Mouse (Mus musculus) limb, embryonic 11.5 days (tissue): Measurements from ENCODE around the gene Prodh2. TPM values are rescaled to one million over a fixed set of nuclear protein-coding genes. Genes with fewer than 3 reads are reported as not detected.

Experiments used
- microRNA-seq: library from miRNA; unstranded; fragments of <30 nt; microRNA quantifications from one replicate; pipeline ENCODE4, GENCODE M21; 2016
- polyA plus RNA-seq: library from polyadenylated mRNA; unstranded; fragments of >200 nt; fragmentation: Nextera tagmentation; extraction: Ambion mirVana; gene quantifications from 2 replicates; pipeline ENCODE4 v1.2.1, GENCODE M21; 2014

Prodh2 gene
- polyA plus RNA-seq, 1 experiment from 2014 or later = not detected

Small RNAs within 50 kb of the gene (microRNA-seq; reads per million reads assigned to microRNA genes)
- 0.92 reads per million for gene Gm38670

Other genes starting within 250 kb of the Prodh2 start
- gene Thap8, start 213.5 kb upstream of the Prodh2 start, polyA plus RNA-seq = 0.16 and 0.19 TPM in 2 replicates
- gene Wdr62, start 213.2 kb upstream of the Prodh2 start, polyA plus RNA-seq = 10.4 and 14.9 TPM in 2 replicates
- gene Clip3, start 201.9 kb upstream of the Prodh2 start, polyA plus RNA-seq = 64.7 and 70.0 TPM in 2 replicates
- gene Alkbh6, start 184.9 kb upstream of the Prodh2 start, polyA plus RNA-seq = 93.7 and 97.6 TPM in 2 replicates
- 72.3 and 75.3 TPM in 2 replicates for gene Syne4, start 178.8 kb upstream of the Prodh2 start, polyA plus RNA-seq
- gene E130208F15Rik, start 171.9 kb upstream of the Prodh2 start, polyA plus RNA-seq = not detected in 2 replicates
- gene Sdhaf1, start 169.7 kb upstream of the Prodh2 start, polyA plus RNA-seq = 21.6 TPM in 2 replicates
- gene Lrfn3, start 130.8 kb upstream of the Prodh2 start, polyA plus RNA-seq = 4.9 and 5.0 TPM in 2 replicates
- gene Tyrobp, start 79.9 kb upstream of the Prodh2 start, polyA plus RNA-seq = 8.4 and 12.6 TPM in 2 replicates
- gene Hcst, start 73.8 kb upstream of the Prodh2 start, polyA plus RNA-seq = 0.39 TPM in 1 of 2 replicates, not detected in the other
- gene Nfkbid, start 71.9 kb upstream of the Prodh2 start, polyA plus RNA-seq = 0.96 and 1.4 TPM in 2 replicates
- gene Aplp1, start 48.1 kb upstream of the Prodh2 start, polyA plus RNA-seq = 16.6 and 18.0 TPM in 2 replicates
- gene Kirrel2, start 35.9 kb upstream of the Prodh2 start, polyA plus RNA-seq = 0.13 TPM in 1 of 2 replicates, not detected in the other
- 0.15 TPM in 1 of 2 replicates, not detected in the other for gene Nphs1, start 35.3 kb upstream of the Prodh2 start, polyA plus RNA-seq
- gene Arhgap33, start 41.4 kb downstream of the Prodh2 start, polyA plus RNA-seq = 12.1 and 12.9 TPM in 2 replicates
- 6.1 and 6.9 TPM in 2 replicates for gene Hspb6, start 58.6 kb downstream of the Prodh2 start, polyA plus RNA-seq
- 20.0 and 21.9 TPM in 2 replicates for gene Proser3, start 58.7 kb downstream of the Prodh2 start, polyA plus RNA-seq
- gene Lin37, start 66.2 kb downstream of the Prodh2 start, polyA plus RNA-seq = 40.6 and 46.9 TPM in 2 replicates
- gene U2af1l4, start 69.7 kb downstream of the Prodh2 start, polyA plus RNA-seq = 91.9 and 100 TPM in 2 replicates
- gene Gm49396, start 69.7 kb downstream of the Prodh2 start, polyA plus RNA-seq = 6.0 and 6.8 TPM in 2 replicates
- gene Psenen, start 70.0 kb downstream of the Prodh2 start, polyA plus RNA-seq = 105 and 123 TPM in 2 replicates
- gene Igflr1, start 71.8 kb downstream of the Prodh2 start, polyA plus RNA-seq = 3.2 and 3.5 TPM in 2 replicates
- gene Kmt2b, start 95.1 kb downstream of the Prodh2 start, polyA plus RNA-seq = 11.9 and 14.1 TPM in 2 replicates
- gene Zbtb32, start 105.3 kb downstream of the Prodh2 start, polyA plus RNA-seq = 0.43 TPM in 1 of 2 replicates, not detected in the other
- 3.6 and 3.8 TPM in 2 replicates for gene Upk1a, start 119.2 kb downstream of the Prodh2 start, polyA plus RNA-seq
- 801 and 830 TPM in 2 replicates for gene Cox6b1, start 132.5 kb downstream of the Prodh2 start, polyA plus RNA-seq
- 0.19 and 0.43 TPM in 2 replicates for gene Etv2, start 142.2 kb downstream of the Prodh2 start, polyA plus RNA-seq
- gene Rbm42, start 156.7 kb downstream of the Prodh2 start, polyA plus RNA-seq = 125 and 126 TPM in 2 replicates
- gene Haus5, start 171.4 kb downstream of the Prodh2 start, polyA plus RNA-seq = 62.1 and 67.3 TPM in 2 replicates
- gene Pmis2, start 178.0 kb downstream of the Prodh2 start, polyA plus RNA-seq = not detected in 2 replicates
- not detected in 2 replicates for gene 2200002J24Rik, start 205.3 kb downstream of the Prodh2 start, polyA plus RNA-seq
- 0.28 and 0.41 TPM in 2 replicates for gene Atp4a, start 218.6 kb downstream of the Prodh2 start, polyA plus RNA-seq
- 143 and 149 TPM in 2 replicates for gene Tmem147, start 235.9 kb downstream of the Prodh2 start, polyA plus RNA-seq